Mouse (Mus musculus): ENCODE data around the gene Gm13279.
A peak's percentile ranks its signal among the peaks of the same experiment; 100 is the strongest.

Gm13279 gene

GRCm38 (mm10) chr4:88845334-88845733 is 48.1 kb downstream of the Gm13279 start:
- TF ChIP-seq CTCF (conservative IDR thresholded peaks at IDR 0.05; ENCODE audit: low read length), result peak; percentile 11
- TF ChIP-seq NANOG (IDR thresholded peaks at IDR 0.05; ENCODE audit: borderline replicate concordance, low read length), result no peak
- TF ChIP-seq POU5F1 (IDR thresholded peaks at IDR 0.05; ENCODE audit: borderline replicate concordance, low read length), result no peak
- Histone ChIP-seq H3K4me1 (replicated peaks; ENCODE audit: low read depth, low read length) (no peaks in the 10 kb centered on the region), H3K4me3 (replicated peaks; ENCODE audit: low read length) (no peak overlapping the region), H3K27me3 (ENCODE audit: insufficient read depth, low read length) (0 out of 2 replicates have a peak, but pooled peaks cover 6% of the 10 kb centered on the region), H3K9me3 (ENCODE audit: low read length) (no peaks in the 10 kb centered on the region), H3K36me3 (ENCODE audit: insufficient read depth, low read length) (no peaks in the 10 kb centered on the region)

All from E14TG2a.4 (cell line).